Mouse (Mus musculus) spleen, adult 2 months (tissue): ENCODE measurements around the gene Sema4c.

ENCODE experiments used
- CTCF ChIP-seq: fragments of 200-500 bp; IDR thresholded peaks from 2 replicates; pipeline ENCODE4 v1.5.1; 2011; ENCODE audit warnings: mild to moderate bottlenecking, inconsistent platforms; ENCODE audit not compliant: insufficient read depth, insufficient read length, insufficient replicate concordance; ENCODE audit errors: extremely low read depth
- POLR2A ChIP-seq: fragments of 200-500 bp; IDR thresholded peaks from 2 replicates; pipeline ENCODE4 v1.6.1; 2011; ENCODE audit warnings: low read depth, low read length, inconsistent platforms

DNA sequence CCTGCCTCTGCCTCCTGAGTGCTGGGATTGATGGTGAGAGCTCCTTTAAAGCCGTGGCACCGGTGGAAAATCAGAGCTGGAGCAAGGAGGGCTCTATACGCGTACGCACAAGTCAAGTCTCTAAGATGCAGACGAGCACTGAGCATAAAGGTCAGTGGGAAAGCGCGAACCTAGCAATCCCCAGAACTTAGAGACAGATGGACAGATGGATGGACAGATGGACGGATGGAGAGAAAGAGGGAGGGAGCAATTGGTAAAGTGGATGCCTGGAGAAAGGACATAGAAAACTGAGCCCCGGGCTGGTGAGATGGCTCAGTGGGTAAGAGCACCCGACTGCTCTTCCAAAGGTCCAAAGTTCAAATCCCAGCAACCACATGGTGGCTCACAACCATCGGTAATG, 17.3 kb downstream of the Sema4c start:
- TF ChIP-seq CTCF, result no peak
- no peak for TF ChIP-seq POLR2A
